Mouse (Mus musculus) midbrain, embryonic 11.5 days (tissue): ENCODE results near the gene Cxcl10. TPM values are rescaled to one million over a fixed set of nuclear protein-coding genes. Genes with fewer than 3 reads are reported as not detected.
A peak's percentile ranks its signal among the peaks of the same experiment; 100 is the strongest.
"Not testable (repeated sequence)": the region's sequence is repeated elsewhere in the genome, so short reads cannot be mapped to it uniquely, and the experiment has no call there.

Experiments
- ATAC-seq: fragments of 200-750 bp; cut with Nextera tagmentation; 2 replicates; pipeline ENCODE4 v1.8.0; 2017; ENCODE audit warnings: moderate TSS enrichment, moderate library complexity; ENCODE audit not compliant: low FRiP score
- DNase-seq: peaks from one replicate; pipeline ENCODE4 v3.0.0; 2015; ENCODE audit warnings: low spot score; ENCODE audit errors: missing footprints
- H3K27ac ChIP-seq: fragments of 300-500 bp; sonication (generic); 2 replicates; pipeline ENCODE4 v1.5.1; 2014; ENCODE audit warnings: low read depth, low read length
- H3K27me3 ChIP-seq: fragments of 300-500 bp; sonication (generic); 2 replicates; pipeline ENCODE4 v1.6.1; 2014; ENCODE audit warnings: mild to moderate bottlenecking, low read length, moderate library complexity, mixed read lengths; ENCODE audit not compliant: control insufficient read depth, insufficient read depth
- H3K36me3 ChIP-seq: fragments of 300-500 bp; sonication (generic); 2 replicates; pipeline ENCODE4 v1.6.1; 2014; ENCODE audit warnings: mild to moderate bottlenecking, low read length, moderate library complexity, mixed read lengths; ENCODE audit not compliant: control insufficient read depth, insufficient read depth
- H3K4me1 ChIP-seq: fragments of 300-500 bp; sonication (generic); 2 replicates; pipeline ENCODE4 v1.6.1; 2014; ENCODE audit warnings: low read length; ENCODE audit not compliant: control insufficient read depth, insufficient read depth
- H3K4me2 ChIP-seq: fragments of 300-500 bp; sonication (generic); 2 replicates; pipeline ENCODE4 v1.6.1; 2014; ENCODE audit warnings: mild to moderate bottlenecking, moderate library complexity
- H3K4me3 ChIP-seq: fragments of 300-500 bp; sonication (generic); 2 replicates; pipeline ENCODE4 v1.5.1; 2014; ENCODE audit warnings: low read depth, low read length
- H3K9ac ChIP-seq: fragments of 300-500 bp; sonication (generic); 2 replicates; pipeline ENCODE4 v1.6.1; 2014; ENCODE audit warnings: low read length
- H3K9me3 ChIP-seq: fragments of 300-500 bp; sonication (generic); 2 replicates; pipeline ENCODE4 v1.6.1; 2016; ENCODE audit warnings: low read length; ENCODE audit not compliant: control insufficient read depth
- WGBS: fragments of 180-500 bp; shearing (Covaris S2); extraction: QIAGEN DNeasy Blood & Tissue Kit; methylation state at CpG from one replicate; pipeline ENCODE4 v1.1.7; 2014; 5-methylcytosine and 5-hydroxymethylcytosine counted together
- polyA plus RNA-seq: library from polyadenylated mRNA; unstranded; fragments of >200 nt; fragmentation: Nextera tagmentation; extraction: Ambion mirVana; gene quantifications from 2 replicates; pipeline ENCODE4 v1.2.1, GENCODE M21; 2014

The Cxcl10 gene
- polyA plus RNA-seq, 1 experiment from 2014 or later: 0.33 TPM

GRCm38 (mm10) chr5:92363179-92363578 lies 14.5 kb upstream of the Cxcl10 start:
- H3K9ac ChIP-seq: no peak overlapping the region
- H3K36me3 ChIP-seq: no peaks in the 10 kb centered on the region
- ATAC-seq (no peak), DNase-seq (peak; percentile 86)
- 9% methylated on average over 4 of the region's 4 CpGs for WGBS
- H3K9me3 ChIP-seq: no peaks in the 10 kb centered on the region
- no peak overlapping the region for H3K4me3 ChIP-seq
- no peak overlapping the region for H3K27ac ChIP-seq
- H3K4me1 ChIP-seq: no peaks in the 10 kb centered on the region
- H3K4me2 ChIP-seq: no peak overlapping the region
- H3K27me3 ChIP-seq: no peaks in the 10 kb centered on the region

- Histone ChIP-seq H3K9ac (no peak overlapping the region), H3K4me3 (no peak overlapping the region), H3K27ac (no peak overlapping the region), H3K4me2 (no peak overlapping the region), H3K36me3 (no peaks in the 10 kb centered on the region), H3K27me3 (no peaks in the 10 kb centered on the region), H3K9me3 (no peaks in the 10 kb centered on the region), H3K4me1 (no peaks in the 10 kb centered on the region)
- WGBS: 78% methylated on average over 11 of the region's 11 CpGs
- ATAC-seq (no peak), DNase-seq (no peak)
Observed at GRCm38 (mm10) chr5:92358767-92359455, 10.2 kb upstream of the Cxcl10 start.

DNA sequence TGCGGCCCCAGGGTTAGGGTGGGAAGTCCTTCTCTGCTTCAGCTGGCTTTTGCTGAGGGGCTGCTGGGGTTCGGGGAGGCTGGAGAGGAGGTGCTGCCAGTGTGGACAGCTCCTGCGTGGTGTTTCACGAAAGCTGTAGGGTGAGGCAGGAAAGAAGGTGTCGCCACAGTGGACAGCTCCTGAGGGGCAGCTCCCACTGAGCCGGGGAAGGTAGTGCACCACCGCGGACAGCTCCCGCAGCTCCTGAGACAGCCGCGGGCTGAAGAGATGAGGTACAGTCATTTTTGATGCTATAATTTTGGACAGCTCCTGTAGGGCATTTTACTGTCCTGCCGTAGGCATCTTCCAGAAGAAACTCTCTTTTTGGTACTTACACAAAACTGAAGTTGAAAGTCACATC lies 9.3 kb upstream of the Cxcl10 start:
- Histone ChIP-seq H3K27ac (no peak overlapping the region), H3K27me3 (no peaks in the 10 kb centered on the region), H3K9ac (no peak overlapping the region), H3K36me3 (no peaks in the 10 kb centered on the region), H3K4me3 (no peak overlapping the region), H3K4me2 (no peak overlapping the region), H3K4me1 (no peaks in the 10 kb centered on the region), H3K9me3 (no peaks in the 10 kb centered on the region)
- ATAC-seq (no peak), DNase-seq (no peak)
- 62% methylated on average over 12 of the region's 12 CpGs for WGBS

DNA sequence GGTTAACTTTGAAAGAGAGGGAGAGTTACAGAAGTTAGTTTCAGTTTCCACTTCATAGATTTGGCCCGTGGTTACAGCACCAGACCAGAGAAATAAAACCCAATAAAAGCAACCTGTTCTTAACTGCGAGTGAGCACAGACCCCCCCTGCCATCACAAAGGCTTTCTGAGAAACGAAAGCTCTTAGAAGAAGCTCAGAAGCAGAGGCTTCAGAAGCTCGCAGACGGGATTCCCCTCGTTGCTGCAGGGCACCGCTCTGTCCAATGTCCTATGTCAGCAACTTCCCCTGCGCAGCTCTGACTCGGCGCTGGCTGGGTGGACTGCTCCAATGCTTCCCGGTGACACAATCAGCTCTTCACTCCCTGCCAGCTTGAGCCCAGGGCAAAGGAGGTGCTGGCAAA lies 4.8 kb upstream of the Cxcl10 start:
- no peak for DNase-seq
- Histone ChIP-seq H3K9ac (no peak overlapping the region), H3K27me3 (no peaks in the 10 kb centered on the region), H3K4me1 (no peaks in the 10 kb centered on the region; the same call in 1 of the 2 replicates), H3K36me3 (no peaks in the 10 kb centered on the region), H3K4me2 (no peak overlapping the region), H3K4me3 (no peak overlapping the region), H3K27ac (no peak overlapping the region), H3K9me3 (no peaks in the 10 kb centered on the region)
- 70% methylated on average over 11 of the region's 11 CpGs for WGBS
- no peak for ATAC-seq

DNA sequence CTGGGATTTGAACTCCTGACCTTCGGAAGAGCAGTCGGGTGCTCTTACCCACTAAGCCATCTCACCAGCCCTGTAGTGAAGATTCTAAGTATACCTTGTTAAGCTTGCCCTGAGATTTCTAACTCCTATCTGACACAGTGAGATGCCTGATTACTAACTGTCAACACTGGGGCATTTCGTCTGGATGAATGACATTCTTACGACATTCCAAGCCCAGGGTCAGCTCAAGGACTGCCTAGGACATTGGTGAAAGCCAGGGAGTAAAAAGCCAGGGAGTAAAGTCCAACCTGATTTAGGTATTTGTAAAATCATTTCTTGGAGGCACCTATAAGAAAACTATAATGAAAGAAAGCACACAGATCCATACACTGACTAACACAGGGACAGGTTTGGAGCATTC lies 4.0 kb upstream of the Cxcl10 start:
- not testable (repeated sequence) for H3K27me3 ChIP-seq, H3K9me3 ChIP-seq, H3K9ac ChIP-seq, H3K4me1 ChIP-seq, H3K4me2 ChIP-seq, H3K27ac ChIP-seq, H3K36me3 ChIP-seq, H3K4me3 ChIP-seq, ATAC-seq
- peak; percentile 37 for DNase-seq
- 83% methylated on average over 4 of the region's 4 CpGs for WGBS

DNA sequence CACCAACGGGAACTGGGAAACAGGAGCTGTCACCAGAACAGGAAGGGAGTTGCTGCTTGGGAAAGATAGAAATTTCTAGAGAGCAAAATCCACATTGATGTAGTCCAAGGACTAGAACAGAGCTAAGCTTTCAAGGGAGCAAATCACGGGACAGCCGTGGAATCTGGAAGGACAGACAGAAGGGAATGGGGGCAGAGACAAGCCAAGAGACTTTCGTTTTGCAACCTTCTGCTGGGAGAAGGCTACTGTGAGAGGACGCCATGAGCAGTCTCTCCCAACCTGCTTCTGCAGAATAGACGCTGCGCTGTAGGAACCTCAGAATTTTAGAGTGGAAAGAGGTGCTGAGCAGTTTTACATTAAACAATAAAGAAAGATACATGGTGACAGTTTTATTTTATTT lies 1.0 kb upstream of the Cxcl10 start:
- 81% methylated on average over 7 of the region's 7 CpGs for WGBS
- ATAC-seq (no peak), DNase-seq (peak; percentile 33)
- no peaks in the 10 kb centered on the region; the same call in 1 of the 2 replicates for H3K4me1 ChIP-seq
- H3K9ac ChIP-seq: no peak overlapping the region
- H3K9me3 ChIP-seq: no peaks in the 10 kb centered on the region
- H3K4me2 ChIP-seq: no peak overlapping the region
- no peaks in the 10 kb centered on the region for H3K27me3 ChIP-seq
- no peaks in the 10 kb centered on the region for H3K36me3 ChIP-seq
- H3K27ac ChIP-seq: no peak overlapping the region
- no peak overlapping the region for H3K4me3 ChIP-seq

- Histone ChIP-seq H3K4me2 (no peak overlapping the region), H3K4me1 (no peaks in the 10 kb centered on the region; the same call in 1 of the 2 replicates), H3K36me3 (no peaks in the 10 kb centered on the region), H3K4me3 (no peak overlapping the region), H3K27ac (no peak overlapping the region), H3K9me3 (no peaks in the 10 kb centered on the region), H3K27me3 (no peaks in the 10 kb centered on the region), H3K9ac (no peak overlapping the region)
- ATAC-seq (no peak), DNase-seq (no peak)
- WGBS: 85% methylated on average over 8 of the region's 8 CpGs
Observed at GRCm38 (mm10) chr5:92345006-92345405, 3.7 kb downstream of the Cxcl10 start.

- Histone ChIP-seq H3K27me3 (no peaks in the 10 kb centered on the region), H3K4me2 (no peak overlapping the region), H3K9ac (no peak overlapping the region), H3K27ac (no peak overlapping the region), H3K4me3 (no peak overlapping the region), H3K36me3 (no peaks in the 10 kb centered on the region), H3K9me3 (no peaks in the 10 kb centered on the region), H3K4me1 (no peaks in the 10 kb centered on the region)
- ATAC-seq: no peak
- 79% methylated on average over 4 of the region's 4 CpGs for WGBS
- DNase-seq: no peak
Observed at GRCm38 (mm10) chr5:92340606-92341005, 8.1 kb downstream of the Cxcl10 start.

GRCm38 (mm10) chr5:92336743-92337142 lies 11.9 kb downstream of the Cxcl10 start:
- no peak for ATAC-seq
- Histone ChIP-seq H3K4me1 (no peaks in the 10 kb centered on the region), H3K27ac (no peak overlapping the region), H3K36me3 (no peaks in the 10 kb centered on the region), H3K4me3 (no peak overlapping the region), H3K9ac (no peak overlapping the region), H3K9me3 (no peaks in the 10 kb centered on the region), H3K27me3 (no peaks in the 10 kb centered on the region), H3K4me2 (no peak overlapping the region)
- DNase-seq: no peak
- WGBS: 90% methylated on average over 3 of the region's 3 CpGs
